Mouse (Mus musculus) intestine, embryonic 14.5 days (tissue): ENCODE measurements around the gene Gucy1b2. TPM values are rescaled to one million over a fixed set of nuclear protein-coding genes. Genes with fewer than 3 reads are reported as not detected.

Experiments
- ATAC-seq: fragments of 200-750 bp; cut with Nextera tagmentation; replicated peaks from 2 replicates; pipeline ENCODE4 v1.8.0; 2017; ENCODE audit warnings: low read depth, moderate number of reproducible peaks, moderate TSS enrichment, moderate library complexity; ENCODE audit not compliant: low FRiP score, low TSS enrichment
- DNase-seq: peaks from one replicate; pipeline ENCODE4 v3.0.0-alpha.2; 2018; ENCODE audit warnings: low spot score
- H3K27ac ChIP-seq: fragments of 300-500 bp; sonication (generic); 2 replicates; pipeline ENCODE4 v1.5.1; 2014; ENCODE audit warnings: low read depth, mild to moderate bottlenecking, control low read depth
- H3K27me3 ChIP-seq: fragments of 300-500 bp; sonication (generic); replicated peaks from 2 replicates; pipeline ENCODE4 v1.6.1; 2014; ENCODE audit warnings: low read length, control low read depth; ENCODE audit not compliant: control insufficient read depth, insufficient read depth
- H3K36me3 ChIP-seq: fragments of 300-500 bp; sonication (generic); 2 replicates; pipeline ENCODE4 v1.6.1; 2014; ENCODE audit warnings: low read length, control low read depth; ENCODE audit not compliant: control insufficient read depth, insufficient read depth
- H3K4me1 ChIP-seq: fragments of 300-500 bp; sonication (generic); replicated peaks from 2 replicates; pipeline ENCODE4 v1.6.1; 2014; ENCODE audit warnings: low read length, control low read depth, mixed read lengths; ENCODE audit not compliant: control insufficient read depth, insufficient read depth
- H3K4me2 ChIP-seq: fragments of 300-500 bp; sonication (generic); 2 replicates; pipeline ENCODE4 v1.6.1; 2014; ENCODE audit warnings: low read length
- H3K4me3 ChIP-seq: fragments of 300-500 bp; sonication (generic); 2 replicates; pipeline ENCODE4 v1.5.1; 2014; ENCODE audit warnings: low read depth, low read length, control low read depth, mixed read lengths
- H3K9ac ChIP-seq: fragments of 300-500 bp; sonication (generic); 2 replicates; pipeline ENCODE4 v1.6.1; 2014; ENCODE audit warnings: mild to moderate bottlenecking, low read length
- H3K9me3 ChIP-seq: fragments of 300-500 bp; sonication (generic); 2 replicates; pipeline ENCODE4 v1.6.1; 2016; ENCODE audit warnings: low read length, control low read depth; ENCODE audit not compliant: control insufficient read depth
- WGBS: fragments of 180-500 bp; shearing (Covaris S2); extraction: QIAGEN DNeasy Blood & Tissue Kit; methylation state at CpG from one replicate; pipeline ENCODE4 v1.1.7; 2014; 5-methylcytosine and 5-hydroxymethylcytosine counted together
- polyA plus RNA-seq: library from polyadenylated mRNA; unstranded; fragments of >200 nt; fragmentation: Nextera tagmentation; extraction: Ambion mirVana; gene quantifications from 2 replicates; pipeline ENCODE4 v1.2.1, GENCODE M21; 2014

Gene Gucy1b2
- polyA plus RNA-seq, 1 experiment from 2014 or later = not detected

DNA sequence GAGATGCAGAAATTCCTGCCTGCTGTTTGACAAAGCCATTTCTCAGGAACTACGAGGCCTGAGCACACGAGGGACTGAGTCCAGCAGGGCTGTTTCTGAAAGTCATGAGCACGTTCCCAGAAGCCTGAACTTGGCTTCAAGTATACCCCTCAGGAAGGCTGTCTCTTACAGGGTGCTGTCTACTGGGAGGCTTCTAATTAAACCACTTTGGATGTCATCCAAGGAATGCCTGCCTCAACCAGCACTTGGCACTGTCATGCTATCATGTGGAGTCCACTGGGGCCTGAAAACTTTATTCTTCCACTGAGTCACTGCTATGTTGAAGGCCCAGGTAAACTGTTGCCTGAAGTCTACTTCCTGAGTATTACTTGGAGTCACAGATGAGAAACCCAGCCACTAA is 2.0 kb downstream of the Gucy1b2 start:
- H3K4me2 ChIP-seq = no peak overlapping the region
- 56% methylated on average over 3 of the region's 3 CpGs for WGBS
- DNase-seq = no peak
- no peaks in the 10 kb centered on the region for H3K4me1 ChIP-seq
- no peak overlapping the region for H3K27ac ChIP-seq
- no peak overlapping the region for H3K4me3 ChIP-seq
- H3K36me3 ChIP-seq = no peaks in the 10 kb centered on the region
- H3K27me3 ChIP-seq = no peaks in the 10 kb centered on the region
- no peak overlapping the region for H3K9ac ChIP-seq
- H3K9me3 ChIP-seq = no peaks in the 10 kb centered on the region
- no peak for ATAC-seq

DNA sequence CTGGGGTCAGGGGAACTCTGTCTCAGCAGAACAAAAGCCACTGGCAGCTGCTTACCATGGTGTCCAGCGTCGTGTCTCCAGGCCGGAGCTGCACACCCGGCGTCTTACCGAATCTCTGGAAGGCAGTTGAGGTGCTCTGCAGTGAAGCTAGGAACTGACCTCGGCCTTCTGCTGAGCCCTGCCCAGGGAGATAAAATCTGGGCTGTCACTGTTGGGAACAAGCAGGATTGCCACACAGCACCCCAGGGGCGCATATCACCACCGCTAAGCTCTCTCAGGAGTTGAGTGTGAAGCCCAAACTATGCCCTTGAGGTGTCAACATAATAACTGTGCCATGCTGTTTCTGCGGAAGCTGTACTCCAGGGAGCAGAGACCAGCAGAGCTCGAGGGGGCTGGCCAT is 2.8 kb downstream of the Gucy1b2 start:
- H3K27me3 ChIP-seq = no peaks in the 10 kb centered on the region
- H3K27ac ChIP-seq = no peak overlapping the region
- WGBS = 81% methylated on average over 11 of the region's 11 CpGs
- no peaks in the 10 kb centered on the region for H3K36me3 ChIP-seq
- H3K9ac ChIP-seq = no peak overlapping the region
- DNase-seq = no peak
- ATAC-seq = no peak
- no peak overlapping the region for H3K4me2 ChIP-seq
- no peaks in the 10 kb centered on the region for H3K4me1 ChIP-seq
- H3K4me3 ChIP-seq = no peak overlapping the region
- H3K9me3 ChIP-seq = no peaks in the 10 kb centered on the region

DNA sequence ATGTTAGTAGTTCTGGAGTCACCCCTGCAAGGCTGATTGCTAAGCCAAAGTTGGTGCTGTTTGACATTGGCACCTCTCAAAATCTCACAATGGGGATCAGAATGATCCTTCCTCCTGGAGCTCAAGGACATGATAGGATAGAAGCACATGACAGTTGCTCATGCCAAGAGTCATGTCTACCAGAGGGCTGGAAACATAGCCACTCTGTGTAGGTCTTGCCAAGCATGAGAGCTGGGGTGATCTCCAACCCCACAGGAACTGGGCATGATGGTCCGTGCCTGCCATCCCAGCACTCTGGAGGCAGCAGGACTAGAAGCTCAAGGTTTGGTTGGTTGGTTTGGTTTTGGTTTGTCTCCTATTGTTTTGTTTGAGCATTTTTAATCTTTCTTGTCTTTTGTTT is 5.4 kb downstream of the Gucy1b2 start:
- no peaks in the 10 kb centered on the region for H3K9me3 ChIP-seq
- H3K36me3 ChIP-seq = no peaks in the 10 kb centered on the region
- DNase-seq = no peak
- no peak overlapping the region for H3K4me3 ChIP-seq
- no peaks in the 10 kb centered on the region for H3K4me1 ChIP-seq
- no peak overlapping the region for H3K4me2 ChIP-seq
- H3K27ac ChIP-seq = no peak overlapping the region
- no peaks in the 10 kb centered on the region for H3K27me3 ChIP-seq
- H3K9ac ChIP-seq = no peak overlapping the region
- WGBS = 79% methylated on average over 1 of the region's 1 CpGs
- ATAC-seq = no peak

DNA sequence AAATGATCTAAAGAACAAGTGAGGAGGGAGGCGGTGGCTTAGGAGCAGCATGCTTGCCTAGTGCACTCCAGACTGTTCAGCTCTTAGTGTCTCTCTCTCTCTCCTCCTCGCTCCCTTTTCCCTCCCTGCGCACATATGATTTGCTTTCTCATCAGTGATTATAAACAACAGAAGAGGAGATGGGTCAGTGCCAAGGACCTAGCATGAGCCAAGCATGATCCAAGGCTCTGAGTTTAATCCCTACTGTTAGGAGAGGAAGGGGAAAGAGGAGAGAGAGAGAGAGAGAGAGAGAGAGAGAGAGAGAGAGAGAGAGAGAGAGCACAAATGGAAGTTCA is 8.9 kb downstream of the Gucy1b2 start:
- no peak for DNase-seq
- H3K4me3 ChIP-seq = no peak overlapping the region
- H3K4me2 ChIP-seq = no peak overlapping the region
- H3K27me3 ChIP-seq = no peaks in the 10 kb centered on the region
- H3K9ac ChIP-seq = no peak overlapping the region
- H3K4me1 ChIP-seq = no peaks in the 10 kb centered on the region
- no peaks in the 10 kb centered on the region for H3K36me3 ChIP-seq
- no peaks in the 10 kb centered on the region for H3K9me3 ChIP-seq
- H3K27ac ChIP-seq = no peak overlapping the region
- ATAC-seq = no peak
- 58% methylated on average over 3 of the region's 3 CpGs for WGBS

DNA sequence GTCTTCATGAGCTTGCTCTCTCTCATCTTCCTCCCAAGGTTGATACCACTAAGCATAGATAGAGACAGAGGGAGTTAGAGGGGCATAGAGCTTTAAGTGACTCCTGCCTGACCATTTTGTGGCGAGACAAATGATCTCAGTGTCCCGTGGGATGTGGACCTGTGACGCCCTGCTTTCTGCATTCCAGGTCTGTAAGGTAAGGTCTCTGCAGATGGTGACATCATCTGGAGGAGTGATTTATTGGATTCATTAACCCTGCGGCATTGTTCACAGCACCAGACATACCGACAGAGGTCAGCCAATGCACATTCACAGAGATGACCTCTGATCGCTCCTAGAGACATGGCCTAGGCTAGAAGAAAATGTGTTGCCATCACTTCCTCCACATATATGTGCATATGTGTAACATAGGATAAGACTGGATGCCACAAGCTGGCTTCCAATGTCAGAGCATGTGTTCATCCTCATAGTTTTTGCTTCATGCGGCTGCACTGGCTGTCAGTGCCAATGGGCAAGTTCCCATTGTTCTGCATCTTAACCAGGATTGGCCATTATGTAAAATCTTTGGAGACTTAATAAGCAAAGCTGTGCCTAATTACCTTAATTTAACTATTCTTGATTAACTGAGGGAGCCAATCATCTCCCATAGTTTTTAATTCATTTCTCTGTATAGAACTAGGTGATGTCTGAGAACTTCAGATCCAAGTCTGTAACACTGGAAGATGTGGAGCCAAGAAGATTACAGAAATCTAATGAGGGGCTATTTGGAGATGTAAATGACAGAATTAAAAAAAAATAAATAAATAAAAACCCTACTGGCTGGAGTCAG is 9.5 kb downstream of the Gucy1b2 start:
- no peak overlapping the region for H3K4me3 ChIP-seq
- no peaks in the 10 kb centered on the region for H3K36me3 ChIP-seq
- H3K9ac ChIP-seq = no peak overlapping the region
- no peaks in the 10 kb centered on the region for H3K9me3 ChIP-seq
- WGBS = 43% methylated on average over 7 of the region's 7 CpGs
- H3K4me2 ChIP-seq = no peak overlapping the region
- no peak overlapping the region for H3K27ac ChIP-seq
- no peaks in the 10 kb centered on the region for H3K27me3 ChIP-seq
- no peak for DNase-seq
- no peaks in the 10 kb centered on the region for H3K4me1 ChIP-seq
- no peak; the same call in 1 of the 2 replicates for ATAC-seq

DNA sequence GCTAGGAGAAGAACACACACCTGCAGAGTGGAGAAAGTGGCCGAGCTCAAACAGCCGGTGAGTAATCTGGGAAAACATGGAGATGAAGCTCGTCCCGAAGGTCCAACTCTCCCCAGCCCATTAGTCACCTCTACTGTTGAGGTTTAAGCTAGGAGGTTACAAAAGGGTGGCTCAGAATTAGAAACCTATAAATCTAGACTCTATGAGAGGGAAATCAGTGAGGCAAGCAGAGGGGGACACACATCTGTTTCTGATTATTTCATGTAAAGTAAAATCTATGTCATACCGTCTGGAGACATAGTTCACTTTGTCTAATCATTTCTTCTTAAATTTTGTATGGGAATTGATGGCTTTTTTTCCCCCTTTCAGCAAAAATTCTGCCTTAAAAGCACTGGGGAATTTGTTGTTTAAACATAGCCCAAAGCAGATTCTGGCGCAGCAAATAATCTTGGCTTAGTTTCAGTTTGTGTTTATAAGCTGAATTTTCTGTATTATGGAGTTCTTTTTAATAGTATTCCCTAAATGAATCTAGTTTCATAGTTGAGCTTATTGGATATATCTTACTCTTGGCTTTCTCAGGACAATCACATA is 12.2 kb downstream of the Gucy1b2 start:
- ATAC-seq (no peak), DNase-seq (no peak)
- no peaks in the 10 kb centered on the region for H3K36me3 ChIP-seq
- H3K9ac ChIP-seq = no peak overlapping the region
- H3K4me2 ChIP-seq = no peak overlapping the region
- no peak overlapping the region for H3K4me3 ChIP-seq
- H3K9me3 ChIP-seq = no peaks in the 10 kb centered on the region
- H3K4me1 ChIP-seq = no peaks in the 10 kb centered on the region
- no peaks in the 10 kb centered on the region for H3K27me3 ChIP-seq
- H3K27ac ChIP-seq = no peak overlapping the region
- 67% methylated on average over 6 of the region's 6 CpGs for WGBS

DNA sequence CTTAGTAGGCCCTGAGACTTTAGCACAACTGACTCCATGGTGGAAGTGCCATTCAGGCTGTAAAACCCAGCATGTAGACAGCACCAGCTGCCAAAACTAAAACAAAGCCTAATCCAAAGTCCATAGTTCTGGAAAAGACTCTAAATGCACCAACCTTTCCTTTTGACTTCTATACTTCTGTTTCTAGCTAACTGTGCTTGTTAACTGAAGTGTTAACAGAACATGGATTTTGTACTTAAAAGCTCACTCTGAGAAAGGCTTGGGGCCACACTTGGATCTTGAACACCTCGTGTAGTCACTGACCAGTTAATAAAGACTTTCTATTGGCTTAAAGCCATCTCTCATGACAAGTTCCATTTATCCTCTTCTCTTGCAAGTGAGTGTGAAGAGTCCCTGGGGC is 13.1 kb downstream of the Gucy1b2 start:
- no peak overlapping the region for H3K4me3 ChIP-seq
- ATAC-seq = no peak
- H3K4me1 ChIP-seq = no peaks in the 10 kb centered on the region
- H3K4me2 ChIP-seq = no peak overlapping the region
- no peak overlapping the region for H3K27ac ChIP-seq
- no peak for DNase-seq
- H3K9ac ChIP-seq = no peak overlapping the region
- no peaks in the 10 kb centered on the region for H3K9me3 ChIP-seq
- no peaks in the 10 kb centered on the region for H3K27me3 ChIP-seq
- no peaks in the 10 kb centered on the region for H3K36me3 ChIP-seq
- 61% methylated on average over 1 of the region's 1 CpGs for WGBS

DNA sequence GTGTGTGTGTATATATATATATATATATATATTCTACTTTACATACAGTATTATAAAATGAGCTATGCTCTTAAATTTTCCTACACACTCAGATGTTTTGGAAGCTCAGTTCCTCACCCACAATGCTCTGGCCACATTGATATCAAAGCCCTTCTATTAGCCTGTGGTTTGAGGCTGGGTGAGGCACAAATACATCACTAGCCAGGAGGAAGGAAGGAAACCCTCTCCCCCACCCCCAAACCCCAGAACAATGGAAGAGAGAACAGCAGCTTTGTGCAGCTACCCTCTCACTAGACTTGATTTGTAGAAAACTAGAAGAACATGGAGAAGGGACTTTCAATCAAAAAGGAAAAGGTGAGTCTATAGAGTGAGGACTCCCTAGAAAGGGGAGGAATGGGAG is 16.1 kb downstream of the Gucy1b2 start:
- DNase-seq (no peak), ATAC-seq (no peak)
- Histone ChIP-seq H3K4me2 (no peak overlapping the region), H3K27me3 (no peaks in the 10 kb centered on the region), H3K9ac (no peak overlapping the region), H3K9me3 (no peaks in the 10 kb centered on the region), H3K4me3 (no peak overlapping the region), H3K27ac (no peak overlapping the region), H3K36me3 (no peaks in the 10 kb centered on the region), H3K4me1 (no peaks in the 10 kb centered on the region)

DNA sequence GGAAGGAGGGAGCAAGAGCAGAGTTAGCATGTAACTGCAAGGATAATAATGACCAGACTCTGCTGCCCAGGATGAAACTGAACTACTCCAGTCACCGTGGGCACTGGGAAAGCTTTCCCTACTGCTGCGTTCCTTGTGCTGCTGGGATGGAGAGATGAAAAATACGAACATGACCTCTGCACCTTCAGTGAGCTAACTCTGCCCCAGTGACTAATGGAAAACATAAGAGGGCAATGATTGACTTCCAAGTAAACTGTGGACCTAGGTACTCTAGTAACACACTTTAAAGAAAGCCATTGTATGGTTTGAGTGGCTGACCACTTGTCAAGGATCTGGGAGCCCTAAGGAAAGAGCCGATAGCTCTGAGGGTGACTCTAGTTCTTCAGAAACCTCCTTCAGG is 17.9 kb downstream of the Gucy1b2 start:
- Histone ChIP-seq H3K27ac (no peak overlapping the region), H3K9me3 (no peaks in the 10 kb centered on the region), H3K9ac (no peak overlapping the region), H3K4me2 (no peak overlapping the region), H3K36me3 (no peaks in the 10 kb centered on the region), H3K4me1 (no peaks in the 10 kb centered on the region), H3K4me3 (no peak overlapping the region), H3K27me3 (no peaks in the 10 kb centered on the region)
- no peak for ATAC-seq
- no peak for DNase-seq
- 73% methylated on average over 4 of the region's 4 CpGs for WGBS
